Mouse (Mus musculus) small intestine, adult 2 months (tissue): Measurements from ENCODE around the gene Nos1.

ENCODE experiments used
- CTCF ChIP-seq: fragments of 200-500 bp; IDR thresholded peaks from 2 replicates; pipeline ENCODE4 v1.5.1; 2012; ENCODE audit warnings: low read depth, mild to moderate bottlenecking, control low read depth, inconsistent platforms, low read length, moderate library complexity, mixed read lengths; ENCODE audit not compliant: insufficient replicate concordance, insufficient read length; ENCODE audit errors: extremely low read depth
- POLR2A ChIP-seq: fragments of 200-500 bp; IDR thresholded peaks from 2 replicates; pipeline ENCODE4 v1.6.1; 2012; ENCODE audit warnings: low read depth, mild to moderate bottlenecking, control low read depth, inconsistent platforms, low read length, moderate library complexity

DNA sequence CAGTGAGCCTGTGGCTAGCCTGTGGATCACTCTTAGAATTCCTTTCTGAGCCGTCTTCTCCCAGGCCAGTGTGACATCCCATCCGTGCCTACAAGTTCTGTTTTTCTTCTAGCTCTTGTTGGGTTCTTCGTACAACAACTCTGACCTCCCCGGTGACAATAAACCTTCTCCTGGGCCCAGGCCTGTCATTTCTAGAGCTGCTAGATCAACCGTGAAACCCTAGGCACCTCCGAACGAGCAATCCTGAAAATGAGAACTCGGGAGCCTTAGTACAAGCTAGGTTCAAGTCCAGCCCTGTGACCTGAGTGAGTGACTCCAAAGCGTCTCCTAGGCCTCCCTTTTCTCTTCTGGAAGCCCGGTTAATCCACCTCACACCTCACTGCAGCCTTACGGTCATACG lies 69.6 kb downstream of the Nos1 start:
- TF ChIP-seq POLR2A (no peak), CTCF (no peak)
